ENCODE assay signal across 14 mouse cellular contexts in the genomic region with DNA sequence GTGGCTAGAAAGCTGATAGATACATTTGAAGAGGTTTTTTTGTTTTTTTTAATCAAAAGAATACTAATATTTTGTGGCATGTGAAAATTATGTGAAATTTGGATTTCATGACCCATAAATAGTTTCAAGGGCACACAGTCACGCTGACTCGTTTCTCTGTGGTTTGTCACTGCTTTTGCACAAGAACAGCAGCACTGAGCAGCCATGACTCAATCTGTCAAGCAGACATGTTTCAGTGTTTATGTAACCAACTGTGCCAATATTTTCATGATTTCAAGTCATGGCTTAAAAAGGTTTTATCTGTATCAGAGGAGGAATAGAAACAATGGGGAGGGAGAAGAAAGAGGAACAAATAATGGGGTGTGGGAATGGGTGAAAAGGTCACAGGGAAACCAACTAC. TPM values are rescaled to one million over a fixed set of nuclear protein-coding genes. Genes with fewer than 3 reads are reported as not detected.
A peak's percentile ranks its signal among the peaks of the same experiment; 100 is the strongest.
DNase-seq lines count a peak whose midpoint lies in the region; TF ChIP-seq lines count a peak whose summit lies in the region.
"Had no signal": no experiment of that assay in that cellular context is flagged by ENCODE, and none has a peak within 500 bp of the region (broad histone marks: within the 10 kb centered on the region; RNA-seq: fewer than 3 reads in every experiment).

No protein-coding gene starts in this region.

- TF ChIP-seq POLR2A in brain, embryonic 14.5 days (IDR thresholded peaks at IDR 0.05; ENCODE audit: borderline replicate concordance, extremely low read depth, insufficient read depth, insufficient read length, poor library complexity, severe bottlenecking) = no peak

- peak; percentile 18 for DNase-seq in lung, postnatal 25 days (ENCODE audit: low spot score)
- no peak for DNase-seq in lung, postnatal 10 days
- DNase-seq in adipocyte (ENCODE audit: low spot score) = peak; percentile 43
- DNase-seq in brain, embryonic 14.5 days (ENCODE audit: low read depth) = peak; percentile 27
- no peak for DNase-seq in left cerebral cortex, postnatal 10 days (ENCODE audit: extremely low spot score in 1 of 2, low spot score in 2 of 2)
- no peak for DNase-seq in kidney, adult 11 months
- no peak for DNase-seq in cerebellum, adult 8-10 months
- DNase-seq: cerebellum, adult 18-20 months; heart, postnatal 36 days; kidney, postnatal 36 days; liver; liver, postnatal 0 days; thymus, postnatal 36 days had no signal

- intact Hi-C loops in left cerebral cortex, postnatal 10 days (cut with DNase I) = no loop called here

- no peak for TF ChIP-seq CTCF in brain, embryonic 14.5 days (IDR thresholded peaks at IDR 0.05; ENCODE audit: borderline replicate concordance, extremely low read depth, insufficient read depth, insufficient read length)

RNA-seq across cellular contexts. Expression of a gene that starts 3.8 kb away (rescaled TPM):
- 1.9 and 2.9 TPM in 2 replicates for polyA plus RNA-seq in brain, embryonic 14.5 days (2012; rRNA removed)
- 1 to 10 TPM; 2.1 to 2.2 TPM for total RNA-seq in left cerebral cortex, postnatal 10 days (2021)
- polyA plus RNA-seq: erythroblast, embryonic 14.5 days had no signal

RNA-seq across cellular contexts. Expression of a gene that starts 31.2 kb away (rescaled TPM):
- 19.5 and 28.5 TPM in 2 replicates for polyA plus RNA-seq in brain, embryonic 14.5 days (2012; rRNA removed)
- total RNA-seq in left cerebral cortex, postnatal 10 days (2021) = 10 to 100 TPM; 46.9 to 49.6 TPM

Comparison
In these comparisons a context has a peak if more than half of its experiments do, and no peak if none do; other contexts are left out.
1. DNase-seq: peak in lung, postnatal 25 days (single experiment), adipocyte (single experiment) and brain, embryonic 14.5 days (single experiment); none in lung, postnatal 10 days (single experiment), left cerebral cortex, postnatal 10 days (0 of 2), kidney, adult 11 months (single experiment) and cerebellum, adult 8-10 months (single experiment).